Mouse (Mus musculus): ENCODE data around the gene Acsl1. TPM values are rescaled to one million over a fixed set of nuclear protein-coding genes. Genes with fewer than 3 reads are reported as not detected.
"Not testable (repeated sequence)": the region's sequence is repeated elsewhere in the genome, so short reads cannot be mapped to it uniquely, and the experiment has no call there.

Gene Acsl1
- polyA plus RNA-seq, 1 experiment, result not detected

- 87% methylated on average over 19 of the region's 19 CpGs for WGBS
- H3K4me1 ChIP-seq (ENCODE audit: control insufficient read depth, insufficient read depth, low read length), result peaks cover 2% of the 10 kb centered on the region; the same call in 1 of the 2 replicates
- TF ChIP-seq CTCF (IDR thresholded peaks at IDR 0.05; ENCODE audit: insufficient read depth, low read depth, low read length), result no peak
- no peak for TF ChIP-seq POLR2A (IDR thresholded peaks at IDR 0.05; ENCODE audit: insufficient read depth, low read depth, low read length)
- no peak overlapping the region for H3K27ac ChIP-seq (ENCODE audit: insufficient read depth, low read depth, low read length)
- H3K4me3 ChIP-seq (ENCODE audit: insufficient read depth, low read depth, low read length), result no peak overlapping the region
These were observed 99.0 kb downstream of the Acsl1 start for GRCm38 (mm10) chr8:46569659-46570441.

GRCm38 (mm10) chr8:46570673-46571072, 99.8 kb downstream of the Acsl1 start:
- Histone ChIP-seq H3K4me3 (ENCODE audit: insufficient read depth, low read depth, low read length) (no peak overlapping the region), H3K27ac (ENCODE audit: insufficient read depth, low read depth, low read length) (no peak overlapping the region), H3K4me1 (ENCODE audit: control insufficient read depth, insufficient read depth, low read length) (peaks cover 2% of the 10 kb centered on the region; the same call in 1 of the 2 replicates)
- WGBS, result 94% methylated on average over 14 of the region's 14 CpGs
- TF ChIP-seq POLR2A (IDR thresholded peaks at IDR 0.05; ENCODE audit: insufficient read depth, low read depth, low read length) (no peak), CTCF (IDR thresholded peaks at IDR 0.05; ENCODE audit: insufficient read depth, low read depth, low read length) (no peak)

- 96% methylated on average over 2 of the region's 2 CpGs for WGBS
- Histone ChIP-seq H3K4me3 (ENCODE audit: insufficient read depth, low read depth, low read length) (no peak overlapping the region), H3K27ac (ENCODE audit: insufficient read depth, low read depth, low read length) (no peak overlapping the region), H3K4me1 (ENCODE audit: control insufficient read depth, insufficient read depth, low read length) (no peaks in the 10 kb centered on the region)
- TF ChIP-seq CTCF (IDR thresholded peaks at IDR 0.05; ENCODE audit: insufficient read depth, low read depth, low read length) (no peak), POLR2A (IDR thresholded peaks at IDR 0.05; ENCODE audit: insufficient read depth, low read depth, low read length) (no peak)
These were observed 102.6 kb downstream of the Acsl1 start for GRCm38 (mm10) chr8:46573446-46573845.

DNA sequence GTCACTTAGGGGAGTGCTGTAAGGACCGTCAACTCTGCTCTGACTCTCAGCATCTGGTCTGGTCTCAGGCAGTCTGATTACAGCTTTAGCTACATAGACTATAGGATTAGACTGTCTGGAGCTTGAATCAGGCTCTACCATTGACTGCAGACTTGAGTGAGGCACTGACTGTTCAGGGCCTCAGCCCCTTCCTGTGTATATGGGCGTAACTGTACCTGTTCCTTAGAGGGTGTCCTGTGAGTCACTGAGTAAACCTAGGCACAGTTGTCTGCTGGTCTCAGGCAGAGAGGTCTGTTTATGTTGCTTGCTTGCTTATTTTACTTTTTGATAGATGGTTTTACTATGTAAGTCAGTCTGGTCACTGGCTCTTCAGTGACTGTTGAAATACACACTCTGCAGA, 103.1 kb downstream of the Acsl1 start:
- no peak overlapping the region for H3K27ac ChIP-seq (ENCODE audit: insufficient read depth, low read depth, low read length)
- no peaks in the 10 kb centered on the region for H3K4me1 ChIP-seq (ENCODE audit: control insufficient read depth, insufficient read depth, low read length)
- WGBS, result 95% methylated on average over 2 of the region's 2 CpGs
- H3K4me3 ChIP-seq (ENCODE audit: insufficient read depth, low read depth, low read length), result no peak overlapping the region
- TF ChIP-seq CTCF (IDR thresholded peaks at IDR 0.05; ENCODE audit: insufficient read depth, low read depth, low read length) (no peak), POLR2A (IDR thresholded peaks at IDR 0.05; ENCODE audit: insufficient read depth, low read depth, low read length) (no peak)

GRCm38 (mm10) chr8:46578794-46579193, 108.0 kb downstream of the Acsl1 start:
- Histone ChIP-seq H3K27ac (ENCODE audit: insufficient read depth, low read depth, low read length) (no peak overlapping the region), H3K4me3 (ENCODE audit: insufficient read depth, low read depth, low read length) (no peak overlapping the region), H3K4me1 (ENCODE audit: control insufficient read depth, insufficient read depth, low read length) (no peaks in the 10 kb centered on the region)
- WGBS, result 95% methylated on average over 9 of the region's 9 CpGs
- TF ChIP-seq CTCF (IDR thresholded peaks at IDR 0.05; ENCODE audit: insufficient read depth, low read depth, low read length) (no peak), POLR2A (IDR thresholded peaks at IDR 0.05; ENCODE audit: insufficient read depth, low read depth, low read length) (no peak)

- H3K27ac ChIP-seq (ENCODE audit: insufficient read depth, low read depth, low read length); H3K4me3 ChIP-seq (ENCODE audit: insufficient read depth, low read depth, low read length); H3K4me1 ChIP-seq (ENCODE audit: control insufficient read depth, insufficient read depth, low read length): not testable (repeated sequence)
- WGBS, result 64% methylated on average over 4 of the region's 4 CpGs
These were observed 113.5 kb downstream of the Acsl1 start for GRCm38 (mm10) chr8:46584328-46584727.

DNA sequence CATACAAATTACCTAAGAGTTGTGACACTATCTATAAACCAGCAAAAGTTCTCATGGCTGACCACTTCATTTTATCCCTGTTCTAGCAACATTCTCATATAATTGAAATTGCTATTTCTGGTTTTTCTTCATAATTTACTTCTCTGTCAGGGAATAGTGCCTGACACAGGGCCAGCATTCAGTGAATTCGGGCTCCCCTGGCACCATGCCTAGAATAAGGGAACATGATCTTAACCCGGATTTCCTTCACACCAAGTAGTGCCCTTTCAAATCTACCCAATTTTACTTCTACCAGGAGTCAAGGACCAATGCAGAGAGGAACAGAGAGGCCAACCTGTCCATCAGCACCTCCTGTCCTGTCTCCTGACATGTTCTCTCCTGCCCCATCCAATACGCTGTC, 114.7 kb downstream of the Acsl1 start:
- no peak overlapping the region for H3K27ac ChIP-seq (ENCODE audit: insufficient read depth, low read depth, low read length)
- TF ChIP-seq CTCF (IDR thresholded peaks at IDR 0.05; ENCODE audit: insufficient read depth, low read depth, low read length) (no peak), POLR2A (IDR thresholded peaks at IDR 0.05; ENCODE audit: insufficient read depth, low read depth, low read length) (no peak)
- H3K4me3 ChIP-seq (ENCODE audit: insufficient read depth, low read depth, low read length), result no peak overlapping the region
- H3K4me1 ChIP-seq (ENCODE audit: control insufficient read depth, insufficient read depth, low read length), result no peaks in the 10 kb centered on the region
- 54% methylated on average over 3 of the region's 3 CpGs for WGBS

Other genes starting within 250 kb of the Acsl1 start
- gene Helt, start 176.4 kb upstream of the Acsl1 start, polyA plus RNA-seq (2012; ENCODE audit: insufficient read depth, insufficient read length, low replicate concordance, missing spikeins), result not detected in 2 replicates
- gene Cenpu, start 81.0 kb downstream of the Acsl1 start, polyA plus RNA-seq (2012; ENCODE audit: insufficient read depth, insufficient read length, low replicate concordance, missing spikeins), result not detected in 2 replicates
- not detected in 2 replicates for gene Primpol, start 146.2 kb downstream of the Acsl1 start, polyA plus RNA-seq (2012; ENCODE audit: insufficient read depth, insufficient read length, low replicate concordance, missing spikeins)
- not detected in 2 replicates for gene Casp3, start 146.3 kb downstream of the Acsl1 start, polyA plus RNA-seq (2012; ENCODE audit: insufficient read depth, insufficient read length, low replicate concordance, missing spikeins)

All from olfactory bulb, adult 2 months (tissue).